Mouse (Mus musculus) limb, embryonic 14.5 days (tissue): ENCODE measurements around the gene Vamp5. TPM values are rescaled to one million over a fixed set of nuclear protein-coding genes. Genes with fewer than 3 reads are reported as not detected.

ENCODE experiments used
- ATAC-seq: fragments of 200-750 bp; cut with Nextera tagmentation; 2 replicates; pipeline ENCODE4 v1.8.0; 2017; ENCODE audit warnings: low read depth, moderate number of reproducible peaks, moderate TSS enrichment; ENCODE audit not compliant: low FRiP score
- DNase-seq: peaks from one replicate; pipeline ENCODE4 v3.0.0-alpha.2; 2015; ENCODE audit warnings: low spot score
- H3K27ac ChIP-seq: fragments of 300-500 bp; sonication (generic); replicated peaks from 2 replicates; pipeline ENCODE4 v1.5.1; 2014; ENCODE audit warnings: low read depth, mild to moderate bottlenecking, low read length, moderate library complexity, mixed read lengths
- H3K27me3 ChIP-seq: fragments of 300-500 bp; sonication (generic); 2 replicates; pipeline ENCODE4 v1.6.1; 2014; ENCODE audit warnings: low read length, mixed read lengths; ENCODE audit not compliant: control insufficient read depth, insufficient read depth
- H3K36me3 ChIP-seq: fragments of 300-500 bp; sonication (generic); 2 replicates; pipeline ENCODE4 v1.6.1; 2014; ENCODE audit warnings: mild to moderate bottlenecking, low read length, moderate library complexity, mixed read lengths; ENCODE audit not compliant: control insufficient read depth, insufficient read depth
- H3K4me1 ChIP-seq: fragments of 300-500 bp; sonication (generic); 2 replicates; pipeline ENCODE4 v1.6.1; 2014; ENCODE audit warnings: antibody characterized with exemption, low read length, mixed read lengths; ENCODE audit not compliant: control insufficient read depth, insufficient read depth
- H3K4me2 ChIP-seq: fragments of 300-500 bp; sonication (generic); replicated peaks from 2 replicates; pipeline ENCODE4 v1.6.1; 2014; ENCODE audit warnings: low read depth, mild to moderate bottlenecking, low read length, moderate library complexity; ENCODE audit not compliant: severe bottlenecking
- H3K4me3 ChIP-seq: fragments of 300-500 bp; sonication (generic); replicated peaks from 2 replicates; pipeline ENCODE4 v1.5.1; 2014; ENCODE audit warnings: low read length
- H3K9ac ChIP-seq: fragments of 300-500 bp; sonication (generic); 2 replicates; pipeline ENCODE4 v1.6.1; 2014; ENCODE audit warnings: mild to moderate bottlenecking, low read depth, low read length, moderate library complexity; ENCODE audit not compliant: severe bottlenecking
- H3K9me3 ChIP-seq: fragments of 300-500 bp; sonication (generic); 2 replicates; pipeline ENCODE4 v1.6.1; 2016; ENCODE audit warnings: low read length; ENCODE audit not compliant: control insufficient read depth
- POLR2A ChIP-seq: fragments of 200-500 bp; IDR thresholded peaks from 2 replicates; pipeline ENCODE4 v1.8.0; 2012; ENCODE audit warnings: inconsistent platforms, mild to moderate bottlenecking, moderate library complexity, borderline replicate concordance; ENCODE audit not compliant: insufficient read depth, insufficient read length; ENCODE audit errors: extremely low read depth
- WGBS: fragments of 180-500 bp; shearing (Covaris S2); extraction: QIAGEN DNeasy Blood & Tissue Kit; methylation state at CpG from one replicate; pipeline ENCODE4 v1.1.7; 2014; 5-methylcytosine and 5-hydroxymethylcytosine counted together
- polyA plus RNA-seq, 2 experiments: library from polyadenylated mRNA; depleted of rRNA in 1 of 2; stranded (reverse) in 1 of 2; unstranded in 1 of 2; fragments of >200 nt; fragmentation: Nextera tagmentation in 1 of 2; extraction: Ambion mirVana in 1 of 2; gene quantifications; 2 replicates each; pipeline versions ENCODE4 v1.2.1 to v1.2.3; 2012 to 2014

Vamp5 gene
- polyA plus RNA-seq, 2 experiments: 16.6 to 24.5 TPM

GRCm38 (mm10) chr6:72347166-72347941, 32.9 kb downstream of the Vamp5 start, which contains the start of gene 0610030E20Rik:
0610030E20Rik (plus strand) TSS chr6:72347317.
- DNase-seq (peak; percentile 72), ATAC-seq (peak; percentile 71)
- Histone ChIP-seq H3K27me3 (no peaks in the 10 kb centered on the region), H3K4me2 (peak within 1 kb of the TSS; percentile 81), H3K9me3 (no peaks in the 10 kb centered on the region), H3K9ac (peak within 1 kb of the TSS; percentile 95), H3K36me3 (peaks cover 32% of the 10 kb centered on the region), H3K4me1 (peaks cover 25% of the 10 kb centered on the region), H3K27ac (peak within 1 kb of the TSS; percentile 87), H3K4me3 (peak within 1 kb of the TSS; percentile 87)
- peak; percentile 45; the same call in 1 of the 2 replicates for TF ChIP-seq POLR2A
- under 1% methylated on average over 65 of the region's 72 CpGs for WGBS

- Histone ChIP-seq H3K9ac (no peak overlapping the region), H3K27me3 (no peaks in the 10 kb centered on the region), H3K27ac (no peak overlapping the region), H3K36me3 (peaks cover 30% of the 10 kb centered on the region), H3K4me1 (peaks cover 23% of the 10 kb centered on the region), H3K9me3 (no peaks in the 10 kb centered on the region), H3K4me2 (no peak overlapping the region), H3K4me3 (peak overlapping the region; percentile 87; the same call in 1 of the 2 replicates)
- ATAC-seq (no peak), DNase-seq (no peak)
- 85% methylated on average over 4 of the region's 4 CpGs for WGBS
- TF ChIP-seq POLR2A: no peak
These were observed 34.0 kb downstream of the Vamp5 start for GRCm38 (mm10) chr6:72346261-72346660.

- ATAC-seq (no peak), DNase-seq (no peak)
- no peak overlapping the region for H3K9ac ChIP-seq
- H3K36me3 ChIP-seq: peaks cover 24% of the 10 kb centered on the region
- 44% methylated on average over 6 of the region's 6 CpGs for WGBS
- H3K4me3 ChIP-seq: peak overlapping the region; percentile 79
- no peak overlapping the region for H3K27ac ChIP-seq
- H3K27me3 ChIP-seq: no peaks in the 10 kb centered on the region
- peaks cover 23% of the 10 kb centered on the region for H3K4me1 ChIP-seq
- H3K4me2 ChIP-seq: peak overlapping the region; percentile 66
- no peak for TF ChIP-seq POLR2A
- H3K9me3 ChIP-seq: no peaks in the 10 kb centered on the region
These were observed 34.6 kb downstream of the Vamp5 start for GRCm38 (mm10) chr6:72345633-72346032.

- no peaks in the 10 kb centered on the region for H3K9me3 ChIP-seq
- H3K4me2 ChIP-seq: peak within 1 kb of the TSS; percentile 66
- H3K9ac ChIP-seq: peak within 1 kb of the TSS; percentile 82
- H3K27me3 ChIP-seq: no peaks in the 10 kb centered on the region
- WGBS: 1% methylated on average over 30 of the region's 30 CpGs
- ATAC-seq (peak; percentile 83), DNase-seq (peak; percentile 98)
- H3K27ac ChIP-seq: peak within 1 kb of the TSS; percentile 56
- H3K4me1 ChIP-seq: peaks cover 23% of the 10 kb centered on the region
- TF ChIP-seq POLR2A: 0 out of 2 replicates have a peak, but pooled peaks have one; percentile 39
- peak within 1 kb of the TSS; percentile 79 for H3K4me3 ChIP-seq
- peaks cover 19% of the 10 kb centered on the region for H3K36me3 ChIP-seq
These were observed 35.1 kb downstream of the Vamp5 start, which contains the start of gene Usp39 for GRCm38 (mm10) chr6:72345074-72345567. Usp39 (minus strand) TSS chr6:72345184.

GRCm38 (mm10) chr6:72344396-72345073, 35.7 kb downstream of the Vamp5 start:
- no peak for TF ChIP-seq POLR2A

More at GRCm38 (mm10) chr6:72344396-72345073, 35.7 kb downstream of the Vamp5 start:
- no peaks in the 10 kb centered on the region for H3K9me3 ChIP-seq
- WGBS: under 1% methylated on average over 25 of the region's 42 CpGs
- DNase-seq (no peak), ATAC-seq (peak; percentile 28; the same call in 1 of the 2 replicates)
- no peaks in the 10 kb centered on the region for H3K27me3 ChIP-seq
- peak overlapping the region; percentile 56 for H3K27ac ChIP-seq
- peak overlapping the region; percentile 66 for H3K4me2 ChIP-seq
- H3K9ac ChIP-seq: peak overlapping the region; percentile 82
- H3K4me1 ChIP-seq: peaks cover 23% of the 10 kb centered on the region
- peaks cover 18% of the 10 kb centered on the region for H3K36me3 ChIP-seq
- peak overlapping the region; percentile 79 for H3K4me3 ChIP-seq
